Mouse (Mus musculus) brain, embryonic 14.5 days (tissue): ENCODE results near the gene Zbtb9.

Experiments used
- CTCF ChIP-seq: fragments of 200-500 bp; IDR thresholded peaks from 2 replicates; pipeline ENCODE4 v1.5.1; 2012; ENCODE audit warnings: inconsistent platforms, mild to moderate bottlenecking, moderate library complexity, borderline replicate concordance; ENCODE audit not compliant: insufficient read depth, insufficient read length; ENCODE audit errors: extremely low read depth
- POLR2A ChIP-seq: fragments of 200-500 bp; IDR thresholded peaks from 2 replicates; pipeline ENCODE4 v1.6.1; 2012; ENCODE audit warnings: mild to moderate bottlenecking, inconsistent platforms, borderline replicate concordance; ENCODE audit not compliant: poor library complexity, insufficient read depth, insufficient read length, severe bottlenecking; ENCODE audit errors: extremely low read depth

DNA sequence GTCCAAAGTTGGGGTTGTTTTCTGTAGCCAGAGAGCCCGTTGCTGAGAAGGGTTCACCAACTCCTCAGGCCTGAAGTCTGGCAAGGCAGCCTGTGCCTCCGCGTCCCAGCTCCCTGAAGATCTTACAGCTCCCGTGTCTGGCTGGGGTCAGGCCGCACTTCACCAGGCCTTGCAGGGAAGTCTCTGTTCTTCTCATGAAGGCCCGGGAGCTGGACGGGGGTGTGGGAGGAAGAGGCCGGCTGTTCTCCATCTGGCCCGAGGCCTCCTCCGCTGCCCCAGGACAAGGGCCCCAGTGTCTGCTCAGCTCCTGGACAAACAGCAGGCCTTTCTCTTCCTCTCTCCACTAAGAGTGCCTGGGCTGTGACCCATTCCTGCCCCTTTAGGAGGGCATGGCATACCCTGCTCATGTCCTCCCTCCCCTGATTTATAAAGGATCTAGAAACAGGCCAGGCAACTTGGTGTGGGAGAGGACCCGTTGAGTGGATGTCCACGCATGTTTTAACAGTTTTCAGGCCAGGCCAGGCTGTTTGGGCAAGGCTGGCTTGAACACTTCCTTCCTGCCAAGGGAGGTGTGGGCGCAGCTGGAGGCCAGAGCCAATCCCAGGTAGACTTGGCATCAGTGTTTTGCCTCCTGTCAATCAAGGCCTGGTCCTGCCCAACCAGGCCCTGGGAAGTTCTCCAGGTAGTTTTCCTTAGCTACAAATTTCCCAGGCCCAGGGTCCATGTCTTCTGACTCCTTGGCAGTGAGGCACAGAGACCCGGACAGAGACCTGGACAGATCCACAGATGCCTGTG is 75.7 kb downstream of the Zbtb9 start:
- TF ChIP-seq CTCF (no peak), POLR2A (no peak)
